Mouse (Mus musculus): ENCODE measurements around the gene Kazn.

GRCm38 (mm10) chr4:142075931-142076330 is 163.3 kb downstream of the Kazn start:
- TF ChIP-seq CTCF (IDR thresholded peaks at IDR 0.05; ENCODE audit: extremely low read depth, insufficient read depth, low read length) (no peak), POLR2A (IDR thresholded peaks at IDR 0.05; ENCODE audit: extremely low read depth, insufficient read depth, low read length) (no peak)

All from cortical plate, adult 2 months (tissue).